Mouse (Mus musculus): ENCODE measurements at regions not wholly inside any gene's neighbourhood (a gene's known extent, or its start where the extent isn't known, plus 50 kb on each side); places are given as distances from the start of the nearest gene placed in this dataset.

GRCm38 (mm10) chr10:118678750-118679418 is 191.1 kb downstream of the Dyrk2 start:
- TF ChIP-seq POLR2A (IDR thresholded peaks at IDR 0.05; ENCODE audit: extremely low read depth, insufficient read depth, low read length) = no peak
- TF ChIP-seq CTCF (IDR thresholded peaks at IDR 0.05; ENCODE audit: low read depth, low read length) = no peak

Data from liver, adult 2 months (tissue).